Mouse (Mus musculus) embryonic facial prominence, embryonic 14.5 days (tissue): Measurements from ENCODE around the gene Zswim8. TPM values are rescaled to one million over a fixed set of nuclear protein-coding genes. Genes with fewer than 3 reads are reported as not detected.
"Not testable (repeated sequence)": the region's sequence is repeated elsewhere in the genome, so short reads cannot be mapped to it uniquely, and the experiment has no call there.

Experiments
- ATAC-seq: fragments of 200-750 bp; cut with Nextera tagmentation; 2 replicates; pipeline ENCODE4 v1.8.0; 2017; ENCODE audit warnings: low read depth, moderate number of reproducible peaks, moderate TSS enrichment
- DNase-seq: peaks from one replicate; pipeline ENCODE4 v3.0.0-alpha.2; 2015; ENCODE audit warnings: low spot score
- H3K27ac ChIP-seq: fragments of 300-500 bp; sonication (generic); replicated peaks from 2 replicates; pipeline ENCODE4 v1.5.1; 2014; ENCODE audit warnings: low read depth, mild to moderate bottlenecking, low read length, moderate library complexity
- H3K27me3 ChIP-seq: fragments of 300-500 bp; sonication (generic); replicated peaks from 2 replicates; pipeline ENCODE4 v1.6.1; 2014; ENCODE audit warnings: low read length; ENCODE audit not compliant: control insufficient read depth, insufficient read depth
- H3K36me3 ChIP-seq: fragments of 300-500 bp; sonication (generic); 2 replicates; pipeline ENCODE4 v1.6.1; 2014; ENCODE audit warnings: low read length, mixed read lengths; ENCODE audit not compliant: control insufficient read depth, insufficient read depth
- H3K4me1 ChIP-seq: fragments of 300-500 bp; sonication (generic); 2 replicates; pipeline ENCODE4 v1.6.1; 2014; ENCODE audit warnings: antibody characterized with exemption, low read length; ENCODE audit not compliant: control insufficient read depth, insufficient read depth
- H3K4me2 ChIP-seq: fragments of 300-500 bp; sonication (generic); 2 replicates; pipeline ENCODE4 v1.6.1; 2014; ENCODE audit warnings: low read depth, mild to moderate bottlenecking, low read length, moderate library complexity, mixed read lengths
- H3K4me3 ChIP-seq: fragments of 300-500 bp; sonication (generic); 2 replicates; pipeline ENCODE4 v1.5.1; 2014; ENCODE audit warnings: low read depth, mild to moderate bottlenecking, low read length
- H3K9ac ChIP-seq: fragments of 300-500 bp; sonication (generic); 2 replicates; pipeline ENCODE4 v1.6.1; 2014; ENCODE audit warnings: low read depth, mild to moderate bottlenecking, low read length, moderate library complexity, mixed read lengths
- H3K9me3 ChIP-seq: fragments of 300-500 bp; sonication (generic); 2 replicates; pipeline ENCODE4 v1.6.1; 2016; ENCODE audit warnings: low read length; ENCODE audit not compliant: control insufficient read depth
- WGBS: fragments of 180-500 bp; shearing (Covaris S2); extraction: QIAGEN DNeasy Blood & Tissue Kit; methylation state at CpG from one replicate; pipeline ENCODE4 v1.1.7; 2014; 5-methylcytosine and 5-hydroxymethylcytosine counted together
- polyA plus RNA-seq: library from polyadenylated mRNA; unstranded; fragments of >200 nt; fragmentation: Nextera tagmentation; extraction: Ambion mirVana; gene quantifications from 2 replicates; pipeline ENCODE4 v1.2.1, GENCODE M21; 2014

Zswim8 gene
- polyA plus RNA-seq, 1 experiment from 2014 or later: 31.1 TPM

DNA sequence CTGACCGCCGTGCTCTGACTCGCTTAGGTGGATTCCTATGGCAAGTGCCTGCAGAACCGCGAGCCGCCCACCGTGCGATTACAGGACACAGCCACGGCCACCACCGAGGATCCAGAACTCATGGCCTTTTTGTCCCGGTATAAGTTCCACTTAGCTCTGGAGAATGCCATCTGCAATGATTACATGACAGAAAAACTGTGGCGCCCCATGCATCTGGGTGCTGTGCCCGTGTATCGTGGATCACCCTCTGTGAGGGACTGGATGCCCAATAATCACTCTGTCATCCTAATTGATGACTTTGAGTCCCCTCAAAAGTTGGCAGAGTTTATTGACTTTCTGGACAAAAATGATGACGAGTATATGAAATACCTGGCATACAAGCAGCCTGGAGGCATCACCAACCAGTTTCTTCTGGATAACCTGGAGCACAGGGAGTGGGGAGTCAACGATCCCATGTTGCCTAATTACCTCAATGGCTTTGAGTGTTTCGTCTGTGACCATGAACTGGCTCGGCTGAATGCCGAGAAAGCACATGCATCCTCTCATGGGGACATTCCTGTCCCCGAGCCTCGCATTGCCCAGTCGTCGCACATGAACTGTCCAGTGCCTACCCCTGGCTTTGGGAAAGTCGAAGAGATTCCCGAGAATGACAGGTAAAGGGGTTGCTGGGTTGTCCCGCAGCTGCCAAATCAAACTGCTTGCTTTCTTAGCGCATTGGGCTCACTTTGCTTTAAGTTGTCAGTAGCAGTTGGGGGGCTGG lies 11.4 kb upstream of the Zswim8 start:
- Histone ChIP-seq H3K4me3 (peak overlapping the region; percentile 89), H3K9me3 (no peaks in the 10 kb centered on the region), H3K4me2 (peak overlapping the region; percentile 73), H3K9ac (peak overlapping the region; percentile 93), H3K27me3 (no peaks in the 10 kb centered on the region), H3K27ac (peak overlapping the region; percentile 97), H3K36me3 (peaks cover 62% of the 10 kb centered on the region), H3K4me1 (peaks cover 19% of the 10 kb centered on the region)
- DNase-seq (no peak), ATAC-seq (no peak)
- WGBS: 14% methylated on average over 24 of the region's 27 CpGs

DNA sequence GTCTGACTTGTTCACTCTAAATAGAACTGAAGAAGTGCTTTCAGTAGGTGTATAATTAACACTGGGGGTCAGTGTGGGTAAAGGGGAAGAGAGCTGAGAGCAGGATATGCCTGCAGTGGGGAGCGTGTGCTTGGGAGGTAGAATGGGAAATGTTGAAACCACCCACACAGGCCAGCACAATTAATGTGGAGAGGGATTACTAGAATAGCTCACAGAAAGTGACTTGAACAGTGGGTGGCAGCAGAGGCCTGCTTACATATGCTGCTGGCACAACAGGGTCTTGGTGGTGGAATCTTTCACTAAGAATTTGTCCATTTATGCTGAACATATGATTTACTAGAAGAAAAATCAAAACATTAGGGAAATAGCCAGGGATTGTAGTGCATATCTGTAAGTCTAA lies 10.4 kb upstream of the Zswim8 start:
- WGBS: 14% methylated on average over 1 of the region's 1 CpGs
- H3K9me3 ChIP-seq: no peaks in the 10 kb centered on the region
- peak; percentile 83 for DNase-seq
- H3K27me3 ChIP-seq: no peaks in the 10 kb centered on the region
- ATAC-seq: no peak
- H3K4me3 ChIP-seq: peak overlapping the region; percentile 89
- H3K36me3 ChIP-seq: peaks cover 51% of the 10 kb centered on the region
- peaks cover 26% of the 10 kb centered on the region for H3K4me1 ChIP-seq
- H3K27ac ChIP-seq: no peak overlapping the region
- H3K4me2 ChIP-seq: peak overlapping the region; percentile 73
- H3K9ac ChIP-seq: peak overlapping the region; percentile 26; the same call in 1 of the 2 replicates

DNA sequence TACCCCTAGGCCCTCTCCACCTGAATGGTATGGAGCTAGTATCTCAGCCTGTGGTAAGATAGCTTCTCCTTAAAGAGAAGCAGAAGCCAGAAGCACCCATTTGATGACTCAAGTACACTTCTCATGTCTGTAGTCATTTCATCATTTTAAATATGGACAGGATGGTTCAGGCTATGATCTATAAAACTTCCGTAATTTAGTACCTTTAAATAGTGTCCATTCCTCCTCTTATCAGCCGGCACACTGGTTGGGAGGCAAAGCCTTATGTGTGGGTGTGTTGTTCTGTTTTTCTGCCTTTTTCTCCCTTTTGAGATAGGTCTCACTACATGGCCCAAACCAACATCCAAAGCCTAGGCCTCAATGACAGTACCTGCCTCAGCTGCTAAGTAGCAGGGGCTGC lies 8.8 kb upstream of the Zswim8 start:
- Histone ChIP-seq H3K4me1 (peaks cover 29% of the 10 kb centered on the region), H3K4me3 (no peak overlapping the region), H3K27ac (no peak overlapping the region), H3K9me3 (no peaks in the 10 kb centered on the region), H3K36me3 (peaks cover 36% of the 10 kb centered on the region), H3K9ac (no peak overlapping the region), H3K4me2 (no peak overlapping the region), H3K27me3 (no peaks in the 10 kb centered on the region)
- ATAC-seq: no peak
- DNase-seq: no peak
- WGBS: 90% methylated on average over 2 of the region's 2 CpGs

DNA sequence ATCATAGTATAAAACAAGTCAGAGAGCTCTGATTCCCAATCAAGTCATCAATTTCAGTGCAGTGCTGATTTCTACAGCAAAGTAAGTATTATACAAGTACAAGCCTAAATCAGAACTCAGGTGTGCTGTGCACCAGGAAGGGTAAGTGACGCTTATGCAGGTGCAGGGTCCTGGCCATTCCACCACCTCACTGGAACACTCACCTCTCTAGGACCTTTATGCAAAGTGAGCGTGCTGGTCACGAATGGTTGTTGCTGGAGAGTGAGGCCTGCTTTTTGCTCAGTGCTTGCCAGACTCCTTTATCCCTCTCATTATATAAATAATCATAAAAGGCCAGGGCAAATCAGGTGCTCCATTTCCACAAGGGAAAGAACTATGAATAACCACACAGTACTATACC lies 7.0 kb upstream of the Zswim8 start:
- 83% methylated on average over 3 of the region's 3 CpGs for WGBS
- peaks cover 29% of the 10 kb centered on the region for H3K4me1 ChIP-seq

DNA sequence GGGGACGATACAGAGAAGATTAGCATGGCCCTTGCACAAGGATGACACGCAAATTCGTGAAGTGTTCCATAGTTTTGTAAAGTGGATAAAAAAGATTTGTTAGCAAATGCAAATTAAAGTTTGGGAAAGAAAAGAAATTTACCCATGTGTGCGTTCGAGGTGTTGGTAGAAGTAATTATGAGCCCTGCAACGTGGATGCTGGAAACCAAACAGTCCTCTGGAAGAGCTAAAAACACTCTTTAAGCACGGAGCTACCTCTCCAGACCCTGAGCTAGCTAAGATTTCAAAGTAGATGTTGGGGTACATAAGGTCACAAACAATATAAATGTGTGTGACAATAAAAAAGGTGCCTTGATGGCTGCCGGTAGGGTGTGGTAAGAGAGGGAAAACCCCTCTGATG lies 5.8 kb upstream of the Zswim8 start:
- ATAC-seq: no peak
- WGBS: 81% methylated on average over 8 of the region's 8 CpGs
- Histone ChIP-seq H3K27me3 (no peaks in the 10 kb centered on the region), H3K4me1 (peaks cover 22% of the 10 kb centered on the region), H3K4me3 (peak overlapping the region; percentile 85), H3K27ac (0 out of 2 replicates have a peak overlapping the region, but pooled peaks have one; percentile 29), H3K36me3 (peaks cover 31% of the 10 kb centered on the region), H3K9me3 (no peaks in the 10 kb centered on the region), H3K9ac (peak overlapping the region; percentile 92), H3K4me2 (peak overlapping the region; percentile 75)
- no peak for DNase-seq

More for the DNA sequence above, 7.0 kb upstream of the Zswim8 start:
- DNase-seq (no peak), ATAC-seq (no peak)
- H3K36me3 ChIP-seq: peaks cover 30% of the 10 kb centered on the region
- no peak overlapping the region for H3K9ac ChIP-seq
- H3K4me2 ChIP-seq: no peak overlapping the region
- H3K27me3 ChIP-seq: no peaks in the 10 kb centered on the region
- H3K27ac ChIP-seq: no peak overlapping the region
- H3K9me3 ChIP-seq: no peaks in the 10 kb centered on the region
- no peak overlapping the region for H3K4me3 ChIP-seq

DNA sequence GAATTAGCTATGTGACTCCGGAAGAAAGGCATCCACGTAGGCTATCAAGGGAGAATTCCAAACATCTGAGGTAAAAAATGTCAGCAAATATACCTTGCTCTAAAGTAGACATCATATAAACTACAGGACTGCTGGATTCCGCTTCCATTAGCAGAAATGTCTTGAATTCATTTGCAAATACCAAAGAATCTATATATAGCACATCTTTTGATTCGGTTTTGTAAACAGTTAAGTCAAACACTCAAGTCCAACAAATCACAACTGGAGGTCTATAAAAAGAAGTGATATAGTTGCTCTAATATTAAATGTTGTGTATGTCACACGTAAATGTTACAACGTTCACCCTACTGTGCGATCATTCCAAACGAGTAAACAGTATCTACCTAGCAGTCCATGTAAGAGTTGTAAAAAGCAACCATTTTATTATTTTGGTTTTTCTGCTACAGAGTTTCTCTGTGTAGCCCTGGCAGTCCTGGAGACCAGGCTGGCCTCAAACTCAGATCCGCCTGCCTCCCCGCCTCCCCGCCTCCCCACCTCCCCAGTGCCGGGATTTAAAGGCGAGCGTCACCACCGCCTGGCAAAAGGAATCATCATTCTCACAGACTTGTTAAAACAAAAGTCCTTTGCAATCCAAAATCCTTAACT lies 5.1 kb upstream of the Zswim8 start:
- WGBS: 9% methylated on average over 15 of the region's 15 CpGs
- ATAC-seq: peak; percentile 19
- no peak for DNase-seq

DNA sequence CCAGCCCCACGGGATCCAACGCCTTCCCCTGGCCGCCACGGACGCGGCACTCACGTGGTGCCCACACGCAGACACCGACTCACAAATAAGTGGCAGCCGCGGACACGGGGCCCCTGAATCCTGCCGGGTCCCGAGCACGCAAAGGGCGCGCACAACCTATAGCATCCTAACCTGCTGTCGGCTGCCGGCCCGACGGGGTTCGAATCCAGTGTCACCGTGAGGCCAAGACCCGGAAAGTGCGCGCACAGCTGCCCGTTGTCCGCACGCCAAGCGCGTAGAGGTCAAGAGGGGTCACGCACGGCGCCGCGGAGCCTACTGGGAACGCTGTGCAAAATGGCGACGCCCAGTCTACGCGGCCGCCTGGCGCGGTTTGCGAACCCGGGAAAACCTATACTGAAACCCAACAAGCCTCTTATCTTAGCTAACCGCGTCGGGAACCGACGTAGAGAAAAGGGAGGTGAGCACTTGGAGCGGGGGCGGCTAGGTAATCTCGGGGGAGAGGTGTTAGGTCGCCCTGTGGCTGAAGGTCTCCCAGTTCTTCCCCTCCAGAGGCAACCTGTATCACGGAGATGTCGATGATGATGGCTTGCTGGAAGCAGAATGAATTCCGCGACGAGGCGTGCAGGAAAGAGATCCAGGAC lies 4.5 kb upstream of the Zswim8 start, which contains the start of gene Chchd1:
TSS of gene Chchd1 (plus strand) at position 266 of the 641 bp plus-strand sequence.
- DNase-seq (peak; percentile 89), ATAC-seq (peak; percentile 70)
- Histone ChIP-seq H3K9ac (peak within 1 kb of the TSS; percentile 92), H3K27ac (peak within 1 kb of the TSS; percentile 89), H3K4me3 (peak within 1 kb of the TSS; percentile 85), H3K27me3 (no peaks in the 10 kb centered on the region), H3K4me1 (peaks cover 11% of the 10 kb centered on the region), H3K36me3 (peaks cover 30% of the 10 kb centered on the region), H3K9me3 (no peaks in the 10 kb centered on the region), H3K4me2 (peak within 1 kb of the TSS; percentile 75)
- WGBS: under 1% methylated on average over 61 of the region's 61 CpGs

More for the DNA sequence above, 5.1 kb upstream of the Zswim8 start:
- peak overlapping the region; percentile 85 for H3K4me3 ChIP-seq
- peak overlapping the region; percentile 89 for H3K27ac ChIP-seq
- peak overlapping the region; percentile 75 for H3K4me2 ChIP-seq
- H3K27me3 ChIP-seq: no peaks in the 10 kb centered on the region
- peak overlapping the region; percentile 92 for H3K9ac ChIP-seq
- H3K4me1 ChIP-seq: peaks cover 16% of the 10 kb centered on the region
- H3K36me3 ChIP-seq: peaks cover 31% of the 10 kb centered on the region
- H3K9me3 ChIP-seq: no peaks in the 10 kb centered on the region

DNA sequence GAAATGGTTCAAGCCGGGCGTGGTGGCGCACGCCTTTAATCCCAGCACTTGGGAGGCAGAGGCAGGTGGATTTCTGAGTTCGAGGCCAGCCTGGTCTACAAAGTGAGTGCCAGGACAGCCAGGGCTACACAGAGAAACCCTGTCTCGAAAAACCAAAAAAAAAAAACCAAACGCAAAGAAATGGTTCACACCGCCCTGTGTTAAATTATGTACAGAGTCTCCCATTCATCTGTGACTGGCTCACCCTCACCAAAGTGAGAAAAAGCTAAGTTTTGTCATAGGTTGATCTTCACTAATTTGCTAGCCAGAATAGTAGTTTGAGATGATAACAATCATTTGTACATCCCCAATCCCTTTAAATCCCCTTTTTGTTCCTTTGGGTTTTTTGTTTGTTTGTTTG lies 3.9 kb upstream of the Zswim8 start:
- ATAC-seq, DNase-seq, H3K9me3 ChIP-seq, H3K27me3 ChIP-seq: not testable (repeated sequence)
- Histone ChIP-seq H3K27ac (peak overlapping the region; percentile 89), H3K9ac (peak overlapping the region; percentile 92), H3K4me2 (peak overlapping the region; percentile 75), H3K4me3 (peak overlapping the region; percentile 85), H3K36me3 (peaks cover 24% of the 10 kb centered on the region), H3K4me1 (peaks cover 12% of the 10 kb centered on the region)
- WGBS: 7% methylated on average over 7 of the region's 8 CpGs
